Mouse (Mus musculus) testis, adult 10 weeks (tissue): ENCODE data around the gene Jund. TPM values are rescaled to one million over a fixed set of nuclear protein-coding genes. Genes with fewer than 3 reads are reported as not detected.

Experiments used
- polyA plus RNA-seq: library from polyadenylated mRNA; stranded (reverse); fragments of 350-450 nt; fragmentation: Illumina TruSeq; extraction: RNeasy Lipid Tissue Mini Kit (QIAGEN cat#74804); gene quantifications from one replicate; pipeline ENCODE4 v1.2.3, GENCODE M21; 2014; ENCODE audit warnings: low read depth, low replicate concordance

Jund gene
- 5.1 TPM for polyA plus RNA-seq

GRCm38 (mm10) chr8:70698310-70699109, at the start of gene Jund:
TSS of gene Jund (plus strand) at chr8:70698949.

GRCm38 (mm10) chr8:70660273-70660725, 38.5 kb upstream of the Jund start, which contains the start of gene Pgpep1:
TSS of gene Pgpep1 (minus strand) at chr8:70660388.

GRCm38 (mm10) chr8:70673079-70673856, 25.5 kb upstream of the Jund start, which contains the start of gene Lsm4:
TSS of gene Lsm4 (plus strand) at chr8:70673248.

GRCm38 (mm10) chr8:70703287-70703686, 4.5 kb downstream of the Jund start, which contains the start of gene Iqcn:
TSS of gene Iqcn (plus strand) at chr8:70703457.

GRCm38 (mm10) chr8:70718297-70718696, 19.5 kb downstream of the Jund start, which contains the start of gene Gm3336:
TSS of gene Gm3336 (plus strand) at chr8:70718543.

GRCm38 (mm10) chr8:70723486-70724210, 24.9 kb downstream of the Jund start, which contains the start of gene Pde4c:
TSS of gene Pde4c (plus strand) at chr8:70723720.

Other genes with a start within 250 kb of the Jund start
- 0.74 TPM for gene Klhl26, start 222.0 kb upstream of the Jund start, polyA plus RNA-seq
- gene Tmem59l, start 211.6 kb upstream of the Jund start, polyA plus RNA-seq, result 1.8 TPM
- gene Crlf1, start 205.8 kb upstream of the Jund start, polyA plus RNA-seq, result 0.74 TPM
- gene Rex1bd, start 192.2 kb upstream of the Jund start, polyA plus RNA-seq, result not detected
- gene Uba52, start 188.1 kb upstream of the Jund start, polyA plus RNA-seq, result 3.6 TPM
- gene Fkbp8, start 171.2 kb upstream of the Jund start, polyA plus RNA-seq, result 3.0 TPM
- gene Kxd1, start 171.0 kb upstream of the Jund start, polyA plus RNA-seq, result 6.7 TPM
- 1.3 TPM for gene Ell, start 159.5 kb upstream of the Jund start, polyA plus RNA-seq
- gene Isyna1, start 104.6 kb upstream of the Jund start, polyA plus RNA-seq, result 0.83 TPM
- not detected for gene Ssbp4, start 90.1 kb upstream of the Jund start, polyA plus RNA-seq
- gene Lrrc25, start 82.8 kb upstream of the Jund start, polyA plus RNA-seq, result not detected
- gene Gdf15, start 66.5 kb upstream of the Jund start, polyA plus RNA-seq, result not detected
- 1.2 TPM for gene Pgpep1, start 38.6 kb upstream of the Jund start, polyA plus RNA-seq
- gene Lsm4, start 25.7 kb upstream of the Jund start, polyA plus RNA-seq, result 1.1 TPM
- gene Iqcn, start 4.5 kb downstream of the Jund start, polyA plus RNA-seq, result 11.0 TPM
- not detected for gene Gm3336, start 19.6 kb downstream of the Jund start, polyA plus RNA-seq
- gene Pde4c, start 24.8 kb downstream of the Jund start, polyA plus RNA-seq, result not detected
- gene Rab3a, start 55.7 kb downstream of the Jund start, polyA plus RNA-seq, result 0.85 TPM
- gene Mpv17l2, start 62.0 kb downstream of the Jund start, polyA plus RNA-seq, result 0.29 TPM
- 0.84 TPM for gene Pik3r2, start 77.8 kb downstream of the Jund start, polyA plus RNA-seq
- 1.0 TPM for gene Mast3, start 106.1 kb downstream of the Jund start, polyA plus RNA-seq
- gene Il12rb1, start 109.5 kb downstream of the Jund start, polyA plus RNA-seq, result not detected
- 1.6 TPM for gene Arrdc2, start 140.8 kb downstream of the Jund start, polyA plus RNA-seq
- gene Kcnn1, start 164.3 kb downstream of the Jund start, polyA plus RNA-seq, result not detected
- 0.50 TPM for gene Ccdc124, start 175.0 kb downstream of the Jund start, polyA plus RNA-seq
- gene Slc5a5, start 193.8 kb downstream of the Jund start, polyA plus RNA-seq, result not detected
- 27.3 TPM for gene Rpl18a, start 198.5 kb downstream of the Jund start, polyA plus RNA-seq
- gene Map1s, start 207.0 kb downstream of the Jund start, polyA plus RNA-seq, result 1.9 TPM